Mouse (Mus musculus) testis, adult 2 months (tissue): ENCODE measurements at regions not wholly inside any gene's neighbourhood (a gene's known extent, or its start where the extent isn't known, plus 50 kb on each side); places are given as distances from the start of the nearest gene placed in this dataset.

ENCODE experiments used
- H3K27ac ChIP-seq: fragments of 200-500 bp; 2 replicates; pipeline ENCODE4 v1.5.1; 2012; ENCODE audit warnings: low read depth, low read length; ENCODE audit not compliant: control insufficient read depth, insufficient read depth
- H3K27me3 ChIP-seq: fragments of 200-500 bp; 2 replicates; pipeline ENCODE4 v1.6.1; 2012; ENCODE audit warnings: mild to moderate bottlenecking, low read length, moderate library complexity; ENCODE audit not compliant: control insufficient read depth, insufficient read depth
- H3K36me3 ChIP-seq: fragments of 200-500 bp; 2 replicates; pipeline ENCODE4 v1.6.1; 2012; ENCODE audit warnings: mild to moderate bottlenecking, low read length; ENCODE audit not compliant: control insufficient read depth, insufficient read depth
- H3K4me1 ChIP-seq: fragments of 200-500 bp; 2 replicates; pipeline ENCODE4 v1.6.1; 2012; ENCODE audit warnings: low read length; ENCODE audit not compliant: control insufficient read depth, insufficient read depth
- H3K4me3 ChIP-seq: fragments of 200-500 bp; 2 replicates; pipeline ENCODE4 v1.5.1; 2012; ENCODE audit warnings: low read depth, mild to moderate bottlenecking, low read length, moderate library complexity, mixed read lengths; ENCODE audit not compliant: control insufficient read depth
- CTCF ChIP-seq: fragments of 200-500 bp; IDR thresholded peaks from 2 replicates; pipeline ENCODE4 v1.5.1; 2012; ENCODE audit warnings: low read depth, mild to moderate bottlenecking, inconsistent platforms, low read length, moderate library complexity; ENCODE audit not compliant: control insufficient read depth, insufficient read depth, insufficient replicate concordance
- POLR2A ChIP-seq: fragments of 200-500 bp; IDR thresholded peaks from 2 replicates; pipeline ENCODE4 v1.6.1; 2012; ENCODE audit warnings: low read depth, mild to moderate bottlenecking, inconsistent platforms, low read length, moderate library complexity; ENCODE audit not compliant: control insufficient read depth

DNA sequence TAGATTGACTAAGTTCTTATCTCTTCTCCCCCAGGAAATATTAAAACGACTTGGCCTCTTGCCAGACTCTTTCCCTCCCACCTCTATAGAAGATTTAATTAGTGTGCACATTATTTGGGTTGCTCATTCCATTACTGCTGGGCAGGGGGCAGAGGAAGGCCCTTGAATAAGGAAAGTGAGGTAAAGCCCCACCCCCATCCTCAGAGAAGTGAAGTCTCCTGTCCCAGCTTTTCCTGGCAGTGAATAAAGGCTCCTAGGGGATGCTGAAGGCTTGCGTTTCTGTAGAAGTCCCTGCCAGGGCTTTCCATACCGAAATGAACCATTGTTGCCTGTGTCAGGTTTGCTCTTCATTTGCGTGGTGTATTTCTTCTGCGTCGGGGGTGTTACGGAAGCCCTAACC is 133.8 kb upstream of the Mdm1 start:
- H3K27ac ChIP-seq, result no peak overlapping the region

DNA sequence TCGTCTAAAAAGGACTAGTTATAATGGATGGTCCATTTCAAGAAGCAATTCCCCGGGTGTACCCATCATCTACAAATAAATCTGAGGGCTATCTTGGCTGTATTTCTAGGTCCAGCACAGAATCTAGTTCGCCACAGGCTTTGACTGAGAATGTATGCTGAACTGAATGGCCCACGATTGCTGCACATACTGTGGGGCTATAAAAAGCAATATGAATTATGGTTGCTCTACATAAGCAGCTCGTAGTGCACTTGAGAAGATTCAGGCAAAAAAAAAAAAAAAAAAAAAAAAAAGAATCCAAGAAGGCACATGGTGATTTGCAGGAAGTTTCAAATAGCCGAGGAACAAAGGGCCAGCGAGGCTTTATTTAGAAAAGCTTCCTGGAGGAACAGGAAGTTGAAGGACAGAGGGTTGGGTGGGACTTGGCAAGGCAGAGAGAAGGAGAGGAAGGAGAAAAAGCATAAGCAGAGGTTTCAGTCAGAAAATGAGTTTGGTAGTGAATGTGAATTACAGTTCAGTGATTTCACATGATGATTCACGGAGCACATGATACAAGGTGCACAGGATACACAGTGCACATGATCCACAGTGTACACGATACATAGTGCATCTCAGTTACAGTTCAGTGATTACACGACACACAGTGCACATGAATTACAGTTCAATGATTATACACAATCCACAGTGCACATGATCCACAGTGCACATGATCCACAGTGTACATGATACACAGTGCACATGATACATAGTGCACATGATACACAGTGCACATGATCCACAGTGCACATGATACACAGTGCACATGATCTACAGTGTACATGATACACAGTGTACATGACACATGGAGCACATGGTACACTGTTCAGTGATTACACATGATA is 129.7 kb upstream of the Mdm1 start:
- TF ChIP-seq CTCF (no peak), POLR2A (no peak)
- Histone ChIP-seq H3K4me3 (peak overlapping the region; percentile 15; the same call in 1 of the 2 replicates), H3K27ac (no peak overlapping the region)

More for the DNA sequence above, 133.8 kb upstream of the Mdm1 start:
- H3K27me3 ChIP-seq, result no peaks in the 10 kb centered on the region
- H3K4me1 ChIP-seq, result no peaks in the 10 kb centered on the region
- no peaks in the 10 kb centered on the region for H3K36me3 ChIP-seq
- TF ChIP-seq CTCF, result no peak
- no peak for TF ChIP-seq POLR2A
- no peak overlapping the region for H3K4me3 ChIP-seq

DNA sequence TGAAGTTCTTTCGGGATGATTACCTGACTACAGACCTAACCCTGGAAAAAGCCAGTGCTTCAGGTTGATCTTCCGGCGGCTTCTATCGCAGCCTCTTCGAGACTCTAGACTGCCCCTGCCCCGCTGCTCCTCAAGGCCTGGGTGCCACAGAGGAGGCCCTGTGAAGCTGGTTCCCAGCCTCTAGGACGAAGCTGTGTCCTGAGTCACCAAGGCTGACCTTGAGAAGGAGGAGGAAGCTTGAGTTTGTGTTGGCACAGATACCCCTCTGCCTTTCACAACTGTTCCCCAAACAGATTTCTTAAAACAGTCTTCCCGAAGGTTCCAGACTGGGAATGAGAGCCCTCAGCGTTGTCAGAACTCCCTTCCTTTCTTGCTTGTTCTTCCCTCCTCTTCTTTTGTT is 112.8 kb upstream of the Mdm1 start:
- Histone ChIP-seq H3K36me3 (no peaks in the 10 kb centered on the region), H3K27ac (no peak overlapping the region), H3K27me3 (no peaks in the 10 kb centered on the region), H3K4me3 (no peak overlapping the region), H3K4me1 (no peaks in the 10 kb centered on the region)
- TF ChIP-seq POLR2A (no peak), CTCF (no peak)

More for the DNA sequence above, 129.7 kb upstream of the Mdm1 start:
- Histone ChIP-seq H3K27me3 (no peaks in the 10 kb centered on the region), H3K36me3 (no peaks in the 10 kb centered on the region), H3K4me1 (no peaks in the 10 kb centered on the region)

DNA sequence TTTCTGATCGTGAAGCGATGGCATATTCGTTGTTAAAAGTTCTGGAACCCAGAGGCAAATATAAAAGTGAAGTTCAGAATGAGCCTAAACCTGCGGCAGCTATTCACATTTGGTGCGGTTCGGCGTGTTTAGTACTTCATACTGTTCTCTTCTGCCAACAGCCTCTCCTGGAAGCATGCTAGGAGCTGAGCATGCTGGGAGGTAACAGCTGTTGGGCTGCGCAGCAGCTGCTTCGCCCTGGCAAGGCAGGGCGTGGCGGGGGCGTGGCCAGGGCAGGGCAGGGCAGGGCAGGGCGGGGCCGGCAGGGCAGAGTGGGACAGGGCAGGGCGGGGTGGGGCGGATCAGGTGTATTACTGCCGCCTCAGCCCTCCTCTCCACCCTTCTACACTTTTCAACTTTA is 107.2 kb upstream of the Mdm1 start:
- Histone ChIP-seq H3K36me3 (no peaks in the 10 kb centered on the region), H3K4me3 (no peak overlapping the region), H3K4me1 (peaks cover 4% of the 10 kb centered on the region), H3K27me3 (no peaks in the 10 kb centered on the region), H3K27ac (no peak overlapping the region)
- TF ChIP-seq CTCF (no peak), POLR2A (no peak)

DNA sequence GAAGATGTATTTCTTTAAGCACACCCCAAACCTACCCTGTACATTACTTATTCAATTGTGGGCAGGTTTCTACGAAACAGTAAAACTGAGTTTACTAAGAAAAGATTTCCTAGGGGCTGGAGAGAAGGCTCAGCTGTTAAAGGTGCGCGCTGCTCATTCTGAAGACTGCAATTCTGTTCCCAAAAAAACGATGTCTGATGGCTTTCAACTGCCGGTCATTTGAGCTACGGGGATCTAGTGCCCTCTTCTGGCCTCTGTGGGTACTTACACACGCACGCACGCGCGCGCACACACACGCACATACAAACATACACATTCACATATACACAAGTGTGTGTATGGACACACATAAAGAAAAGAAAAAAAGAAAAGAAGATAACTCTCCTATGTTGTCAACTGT is 106.6 kb upstream of the Mdm1 start:
- Histone ChIP-seq H3K4me3 (no peak overlapping the region), H3K27ac (no peak overlapping the region), H3K36me3 (no peaks in the 10 kb centered on the region), H3K27me3 (no peaks in the 10 kb centered on the region), H3K4me1 (peaks cover 4% of the 10 kb centered on the region)
- TF ChIP-seq POLR2A (no peak), CTCF (peak; percentile 66)

- H3K27me3 ChIP-seq, result no peaks in the 10 kb centered on the region
- TF ChIP-seq POLR2A (no peak), CTCF (no peak)
- H3K4me1 ChIP-seq, result peaks cover 4% of the 10 kb centered on the region
- H3K4me3 ChIP-seq, result no peak overlapping the region
- H3K36me3 ChIP-seq, result no peaks in the 10 kb centered on the region
- H3K27ac ChIP-seq, result no peak overlapping the region
These were observed 103.1 kb upstream of the Mdm1 start for GRCm38 (mm10) chr10:118038465-118038864.

- Histone ChIP-seq H3K36me3 (no peaks in the 10 kb centered on the region), H3K4me3 (no peak overlapping the region), H3K27ac (no peak overlapping the region), H3K27me3 (no peaks in the 10 kb centered on the region), H3K4me1 (peaks cover 6% of the 10 kb centered on the region)
- TF ChIP-seq POLR2A (no peak), CTCF (no peak)
These were observed 102.6 kb upstream of the Mdm1 start for GRCm38 (mm10) chr10:118039056-118039455.
